Mouse (Mus musculus) bone marrow, adult 2 months (tissue): ENCODE results near the gene Daglb.

Experiments used
- CTCF ChIP-seq: fragments of 200-500 bp; IDR thresholded peaks from 2 replicates; pipeline ENCODE4 v1.5.1; 2011; ENCODE audit warnings: low read length, control low read depth; ENCODE audit not compliant: control insufficient read depth, insufficient read depth
- POLR2A ChIP-seq: fragments of 200-500 bp; IDR thresholded peaks from 2 replicates; pipeline ENCODE4 v1.6.1; 2011; ENCODE audit warnings: low read depth, mild to moderate bottlenecking, control low read depth, low read length, borderline replicate concordance; ENCODE audit not compliant: control insufficient read depth

- no peak for TF ChIP-seq CTCF
- TF ChIP-seq POLR2A: no peak
These were observed 90.8 kb downstream of the Daglb start for GRCm38 (mm10) chr5:143555233-143555632.
